Mouse (Mus musculus) ES-E14 (cell line): ENCODE measurements around the gene Trio.

Source experiments
- MAFK ChIP-seq: IDR thresholded peaks from 2 replicates; pipeline ENCODE4 v1.6.1; 2014; ENCODE audit warnings: mild to moderate bottlenecking, low read depth, low read length, inconsistent platforms; ENCODE audit not compliant: insufficient read depth
- ZNF384 ChIP-seq: IDR thresholded peaks from 2 replicates; pipeline ENCODE4 v1.6.1; 2012; ENCODE audit warnings: low read depth, low read length, inconsistent platforms

DNA sequence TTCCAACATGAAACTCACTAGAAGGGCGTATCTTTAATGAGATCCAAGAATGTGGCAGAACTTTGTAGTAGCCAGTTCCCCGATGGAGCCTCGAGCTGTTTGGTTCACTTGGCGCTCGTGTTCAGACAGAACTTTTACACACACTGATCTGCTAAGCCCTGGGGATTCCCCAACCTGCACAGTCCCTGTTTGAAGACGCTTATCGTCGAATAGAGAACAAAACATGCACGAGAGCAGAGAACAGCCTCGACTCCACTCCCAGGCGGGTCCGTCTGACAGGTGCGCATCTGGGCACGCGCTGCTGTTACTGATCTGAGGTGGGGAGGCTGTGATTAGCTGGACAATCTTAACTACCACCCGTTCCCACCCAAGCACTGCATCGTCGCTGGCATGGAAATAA lies 98.7 kb downstream of the Trio start:
- TF ChIP-seq MAFK: no peak
- no peak for TF ChIP-seq ZNF384
